Mouse (Mus musculus): Measurements from ENCODE around the gene Vps45.
"Not testable (repeated sequence)": the region's sequence is repeated elsewhere in the genome, so short reads cannot be mapped to it uniquely, and the experiment has no call there.

The Vps45 gene

GRCm38 (mm10) chr3:95969277-95969676, 89.0 kb downstream of the Vps45 start:
- no peak for DNase-seq

- DNase-seq, result peak; percentile 78
Observed at GRCm38 (mm10) chr3:95965518-95966451, 92.5 kb downstream of the Vps45 start.

GRCm38 (mm10) chr3:95963681-95964080, 94.6 kb downstream of the Vps45 start:
- DNase-seq, result no peak

GRCm38 (mm10) chr3:95963230-95963629, 95.0 kb downstream of the Vps45 start:
- no peak for DNase-seq

GRCm38 (mm10) chr3:95962182-95962581, 96.1 kb downstream of the Vps45 start:
- DNase-seq, result not testable (repeated sequence)

GRCm38 (mm10) chr3:95959807-95960206, 98.5 kb downstream of the Vps45 start:
- peak; percentile 54 for DNase-seq

- peak; percentile 62 for DNase-seq
Observed at GRCm38 (mm10) chr3:95959082-95959481, 99.2 kb downstream of the Vps45 start.

GRCm38 (mm10) chr3:95957359-95958148, 100.7 kb downstream of the Vps45 start:
- DNase-seq, result no peak

GRCm38 (mm10) chr3:95955318-95955717, 102.9 kb downstream of the Vps45 start:
- DNase-seq, result no peak

GRCm38 (mm10) chr3:95954648-95955173, 103.6 kb downstream of the Vps45 start:
- DNase-seq, result not testable (repeated sequence)

GRCm38 (mm10) chr3:95953522-95953921, 104.7 kb downstream of the Vps45 start:
- DNase-seq, result no peak

- DNase-seq, result peak; percentile 46
Observed at GRCm38 (mm10) chr3:95953023-95953422, 105.2 kb downstream of the Vps45 start.

GRCm38 (mm10) chr3:95951566-95951965, 106.7 kb downstream of the Vps45 start:
- DNase-seq, result not testable (repeated sequence)

GRCm38 (mm10) chr3:95950763-95951551, 107.3 kb downstream of the Vps45 start:
- peak; percentile 97 for DNase-seq
